Mouse (Mus musculus) CH12.LX (cell line): ENCODE measurements at regions not wholly inside any gene's neighbourhood (a gene's known extent, or its start where the extent isn't known, plus 50 kb on each side); places are given as distances from the start of the nearest gene placed in this dataset.
A peak's percentile ranks its signal among the peaks of the same experiment; 100 is the strongest.

Experiments
- DNase-seq: peaks from one replicate; pipeline ENCODE4 v3.0.0-alpha.2; 2013; ENCODE audit errors: extremely low read depth
- H3K27ac ChIP-seq: 2 replicates; pipeline ENCODE4 v1.5.1; 2012; ENCODE audit warnings: low read depth, mild to moderate bottlenecking, control low read depth, moderate library complexity; ENCODE audit not compliant: insufficient read depth
- H3K27me3 ChIP-seq: replicated peaks from 2 replicates; pipeline ENCODE3; 2012; ENCODE audit warnings: inconsistent platforms
- H3K36me3 ChIP-seq, 2 experiments: replicated peaks in 1 of 2; 2 replicates each; pipeline versions ENCODE3 to v1.6.1; 2012; ENCODE audit warnings: inconsistent platforms in 1 of 2, low read length in 1 of 2, mild to moderate bottlenecking in 1 of 2, mixed read lengths in 1 of 2, moderate library complexity in 1 of 2; ENCODE audit not compliant: control insufficient read depth in 1 of 2, insufficient read depth in 1 of 2
- H3K4me1 ChIP-seq, 2 experiments: 2 replicates each; pipeline ENCODE4 v1.6.1; 2012; ENCODE audit warnings: inconsistent platforms in 1 of 2, moderate library complexity in 1 of 2; ENCODE audit not compliant: insufficient read depth in 2 of 2, control insufficient read depth in 1 of 2
- H3K4me2 ChIP-seq: 2 replicates; pipeline ENCODE4 v1.6.1; 2012; ENCODE audit warnings: low read depth, mild to moderate bottlenecking, control low read depth; ENCODE audit not compliant: poor library complexity, insufficient read depth, severe bottlenecking
- H3K4me3 ChIP-seq, 3 experiments: fragments of 150-350 bp in 1 of 3; sonication (generic) in 1 of 3; replicated peaks in 1 of 3; 2 replicates each; pipeline versions ENCODE3 to v1.5.1; 2011 to 2012; ENCODE audit warnings: low read depth in 2 of 3, low read length in 2 of 3, mild to moderate bottlenecking in 2 of 3, moderate library complexity in 2 of 3, control low read depth in 1 of 3, improper control_type of control experiment in 1 of 3, inconsistent platforms in 1 of 3, mixed read lengths in 1 of 3; ENCODE audit not compliant: poor library complexity in 1 of 3
- H3K79me2 ChIP-seq: replicated peaks from 2 replicates; pipeline ENCODE4 v1.6.1; 2012; ENCODE audit warnings: mild to moderate bottlenecking, moderate library complexity; ENCODE audit not compliant: control insufficient read depth, poor library complexity, insufficient read depth, severe bottlenecking; ENCODE audit errors: extremely low read depth
- H3K9ac ChIP-seq: 2 replicates; pipeline ENCODE4 v1.6.1; 2012; ENCODE audit warnings: low read depth, mild to moderate bottlenecking, control low read depth, moderate library complexity; ENCODE audit not compliant: insufficient read depth
- H3K9me3 ChIP-seq: replicated peaks from 2 replicates; pipeline ENCODE3; 2012; ENCODE audit warnings: low read length, inconsistent platforms, mixed read lengths
- CHD2 ChIP-seq: IDR thresholded peaks from 2 replicates; pipeline ENCODE4 v1.6.1; 2011; ENCODE audit warnings: low read length, improper control_type of control experiment
- E2F4 ChIP-seq: IDR thresholded peaks from 2 replicates; pipeline ENCODE4 v1.6.1; 2011; ENCODE audit warnings: low read depth, low read length, improper control_type of control experiment; ENCODE audit not compliant: insufficient replicate concordance
- EP300 ChIP-seq: IDR thresholded peaks from 2 replicates; pipeline ENCODE4 v1.6.1; 2011; ENCODE audit warnings: low read length, improper control_type of control experiment
- MAZ ChIP-seq: IDR thresholded peaks from 2 replicates; pipeline ENCODE4 v1.6.1; 2012; ENCODE audit warnings: low read depth, mild to moderate bottlenecking, inconsistent platforms, low read length, improper control_type of control experiment, moderate library complexity
- NRF1 ChIP-seq: IDR thresholded peaks from 2 replicates; pipeline ENCODE4 v1.6.1; 2014; ENCODE audit warnings: low read depth, mild to moderate bottlenecking, inconsistent platforms, low read length, improper control_type of control experiment, moderate library complexity
- PAX5 ChIP-seq: IDR thresholded peaks from 2 replicates; pipeline ENCODE4 v1.6.1; 2012; ENCODE audit warnings: low read length, inconsistent platforms, mixed read lengths
- POLR2AphosphoS2 ChIP-seq: IDR thresholded peaks from 2 replicates; pipeline ENCODE4 v1.6.1; 2011; ENCODE audit warnings: low read depth, low read length, improper control_type of control experiment
- RAD21 ChIP-seq: IDR thresholded peaks from 2 replicates; pipeline ENCODE4 v1.6.1; 2011; ENCODE audit warnings: low read depth, mild to moderate bottlenecking, low read length, improper control_type of control experiment, moderate library complexity
- RCOR1 ChIP-seq: conservative IDR thresholded peaks from 2 replicates; pipeline ENCODE4 v1.6.1; 2012; ENCODE audit warnings: low read depth, mild to moderate bottlenecking, inconsistent platforms, low read length, improper control_type of control experiment
- SIN3A ChIP-seq: IDR thresholded peaks from 2 replicates; pipeline ENCODE4 v1.6.1; 2012; ENCODE audit warnings: low read length, improper control_type of control experiment, inconsistent platforms
- SMC3 ChIP-seq: IDR thresholded peaks from 2 replicates; pipeline ENCODE4 v1.6.1; 2011; ENCODE audit warnings: low read depth, low read length, improper control_type of control experiment
- TCF12 ChIP-seq: IDR thresholded peaks from 2 replicates; pipeline ENCODE4 v1.6.1; 2014; ENCODE audit warnings: low read depth, mild to moderate bottlenecking, inconsistent platforms, low read length, improper control_type of control experiment
- USF1 ChIP-seq: IDR thresholded peaks from 2 replicates; pipeline ENCODE4 v1.6.1; 2014; ENCODE audit warnings: low read depth, mild to moderate bottlenecking, inconsistent platforms, low read length, improper control_type of control experiment
- ZC3H11A ChIP-seq: IDR thresholded peaks from 2 replicates; pipeline ENCODE4 v1.6.1; 2012; ENCODE audit warnings: low read depth, mild to moderate bottlenecking, inconsistent platforms, low read length, improper control_type of control experiment
- ZMIZ1 ChIP-seq: IDR thresholded peaks from 2 replicates; pipeline ENCODE4 v1.6.1; 2012; ENCODE audit warnings: low read depth, mild to moderate bottlenecking, inconsistent platforms, low read length, improper control_type of control experiment
- ZNF384 ChIP-seq: IDR thresholded peaks from 2 replicates; pipeline ENCODE4 v1.6.1; 2012; ENCODE audit warnings: low read depth, low read length, improper control_type of control experiment, inconsistent platforms
- dilution Hi-C: fragments of 300-500 bp; cut with MboI; formaldehyde crosslinking; loops from 2 replicates; pipeline ENCODE4 v1.14.3; 2020; ENCODE audit warnings: low sequenced_read_pairs; ENCODE audit not compliant: extremely low pct_unique_long_range_greater_than_20kb, extremely low pct_ligation_motif_present
- in situ Hi-C: fragments of 300-500 bp; cut with MboI; formaldehyde crosslinking; loops from 3 replicates; pipeline ENCODE4 v1.14.3; 2019; ENCODE audit warnings: low sequenced_read_pairs, low pct_ligation_motif_present, low pct_unique_long_range_greater_than_20kb, mixed read lengths

- no peak for DNase-seq
- H3K4me1 ChIP-seq, result peaks cover 5 to 22% of the 10 kb centered on the region in 2 experiments; a peak in 2 of 4 replicates
- in situ Hi-C loops, result loop anchor here (10.0 kb wide), 2 partner anchors 95 to 185 kb away; partner anchors contain the start of gene Rasgrp1
- no peak overlapping the region for H3K4me2 ChIP-seq
- TF ChIP-seq MAZ, result no peak
- no peak for TF ChIP-seq RCOR1
- no peak for TF ChIP-seq SIN3A
- no peak for TF ChIP-seq CHD2
- no peak for TF ChIP-seq E2F4
- no peak for TF ChIP-seq POLR2AphosphoS2
- TF ChIP-seq PAX5, result no peak
- no peak for TF ChIP-seq ZNF384
- TF ChIP-seq SMC3, result no peak
- H3K27me3 ChIP-seq, result no peaks in the 10 kb centered on the region
- no peaks in the 10 kb centered on the region for H3K79me2 ChIP-seq
- H3K4me3 ChIP-seq, result no peak overlapping the region
- no peak overlapping the region for H3K27ac ChIP-seq
- H3K36me3 ChIP-seq, result no peaks in the 10 kb centered on the region
- peaks cover 3% of the 10 kb centered on the region for H3K9me3 ChIP-seq
- dilution Hi-C loops, result no loop called here
- H3K9ac ChIP-seq, result no peak overlapping the region
Observed at GRCm38 (mm10) chr2:117439372-117440183, 96.8 kb upstream of the Rasgrp1 start.

GRCm38 (mm10) chr2:117440801-117441281 lies 98.0 kb upstream of the Rasgrp1 start:
- no peak overlapping the region for H3K4me2 ChIP-seq
- H3K9ac ChIP-seq, result peak overlapping the region; percentile 8; the same call in 1 of the 2 replicates
- peaks cover 5 to 22% of the 10 kb centered on the region in 2 experiments; a peak in 2 of 4 replicates for H3K4me1 ChIP-seq
- no peak overlapping the region for H3K27ac ChIP-seq
- in situ Hi-C loops (loop anchor here (10.0 kb wide), 2 partner anchors 96 to 186 kb away; partner anchors contain the start of gene Rasgrp1), dilution Hi-C loops (no loop called here)
- TF ChIP-seq ZC3H11A, result no peak
- TF ChIP-seq CHD2, result no peak
- no peak for TF ChIP-seq USF1
- TF ChIP-seq TCF12, result no peak
- TF ChIP-seq ZMIZ1, result no peak
- no peak for TF ChIP-seq EP300
- no peak for TF ChIP-seq SIN3A
- TF ChIP-seq SMC3, result no peak
- TF ChIP-seq RAD21, result no peak
- TF ChIP-seq NRF1, result no peak
- no peak overlapping the region for H3K4me3 ChIP-seq
- H3K79me2 ChIP-seq, result no peaks in the 10 kb centered on the region
- H3K36me3 ChIP-seq, result no peaks in the 10 kb centered on the region
- peaks cover 3% of the 10 kb centered on the region for H3K9me3 ChIP-seq
- DNase-seq, result no peak
- H3K27me3 ChIP-seq, result no peaks in the 10 kb centered on the region
